Mouse (Mus musculus) left cerebral cortex, postnatal 36 days (tissue): ENCODE measurements around the gene Prr19. TPM values are rescaled to one million over a fixed set of nuclear protein-coding genes. Genes with fewer than 3 reads are reported as not detected.

ENCODE experiments used
- DNase-seq, 2 experiments: peaks; one replicate each; pipeline ENCODE4 v3.0.0; 2021 to 2022; ENCODE audit warnings: low spot score in 2 of 2, mixed read lengths in 1 of 2
- intact Hi-C: fragments of 180-260 bp; cut with DNase I; formaldehyde crosslinking; loops from one replicate; pipeline ENCODE4 v1.15.1; 2025
- total RNA-seq, 2 experiments: library from RNA; stranded (reverse); gene quantifications; 2 replicates each; pipeline ENCODE4 v1.2.3; 2021

Gene Prr19
- total RNA-seq, 2 experiments from 2014 or later, result not detected

GRCm38 (mm10) chr7:25274571-25274970 is 26.6 kb upstream of the Prr19 start:
- DNase-seq, result no peak
- intact Hi-C loops, result no loop called here

DNA sequence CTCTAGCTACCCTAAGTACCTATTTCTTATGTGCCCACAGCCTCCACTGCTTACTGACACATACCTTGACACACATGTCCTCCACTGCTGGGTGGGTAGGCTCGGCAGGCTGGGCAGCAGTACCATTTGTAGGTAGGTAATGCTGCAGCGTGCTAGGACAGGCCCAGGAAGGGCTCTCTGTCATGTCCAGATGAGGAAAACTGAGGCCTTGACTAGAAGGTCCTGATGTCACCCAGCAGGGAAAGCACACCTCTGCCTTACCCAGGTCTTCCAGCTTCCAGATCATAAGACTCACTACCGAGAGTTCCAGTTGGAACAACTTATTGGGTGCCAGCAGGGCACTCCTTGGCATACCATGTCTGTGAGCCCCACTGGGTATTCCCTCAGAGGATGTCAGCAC is 26.2 kb upstream of the Prr19 start:
- intact Hi-C loops, result no loop called here
- no peak for DNase-seq

GRCm38 (mm10) chr7:25275555-25276298 is 25.5 kb upstream of the Prr19 start:
- DNase-seq, result no peak
- intact Hi-C loops, result no loop called here

DNA sequence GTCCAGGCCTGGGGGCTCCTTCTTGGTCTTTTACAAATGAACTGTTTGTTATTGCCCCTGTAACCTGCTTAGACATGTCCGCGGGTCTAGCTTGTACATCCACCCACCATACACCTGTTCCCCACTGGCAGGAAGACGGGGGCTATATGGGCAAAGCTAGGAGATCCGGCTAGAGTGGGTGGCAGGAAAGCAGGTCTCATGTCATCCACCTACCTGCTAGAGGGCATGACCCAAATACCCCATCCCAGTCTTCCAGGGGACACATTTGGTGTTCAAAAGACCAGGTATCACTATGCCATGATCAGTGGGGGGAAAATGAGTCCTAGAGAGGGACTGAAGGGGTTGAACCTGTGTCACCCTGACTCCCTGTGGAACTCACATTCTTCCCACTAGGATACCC is 23.8 kb upstream of the Prr19 start:
- intact Hi-C loops, result no loop called here
- no peak for DNase-seq

DNA sequence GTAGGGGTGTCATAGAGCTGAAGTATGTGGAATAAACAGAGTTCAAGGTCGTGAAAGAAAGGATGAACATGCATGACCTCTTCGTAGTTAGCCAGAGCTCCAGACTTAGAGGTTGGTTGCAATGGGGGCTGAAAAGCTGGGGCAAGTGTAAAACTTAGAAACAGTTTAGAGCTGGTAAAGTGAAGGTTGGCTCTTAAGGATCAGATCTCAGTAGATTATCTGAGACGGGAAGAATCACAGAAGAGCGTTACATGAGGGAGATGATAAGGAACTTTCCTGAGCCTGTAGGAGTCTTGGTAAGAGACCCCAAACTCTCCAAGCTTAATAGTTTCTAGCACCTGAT is 23.2 kb upstream of the Prr19 start:
- DNase-seq, result no peak
- intact Hi-C loops, result loop anchor here (1.0 to 2.0 kb wide), 3 partner anchors 37 to 99 kb away; partner anchors contain the start of genes Megf8 and Pou2f2

DNA sequence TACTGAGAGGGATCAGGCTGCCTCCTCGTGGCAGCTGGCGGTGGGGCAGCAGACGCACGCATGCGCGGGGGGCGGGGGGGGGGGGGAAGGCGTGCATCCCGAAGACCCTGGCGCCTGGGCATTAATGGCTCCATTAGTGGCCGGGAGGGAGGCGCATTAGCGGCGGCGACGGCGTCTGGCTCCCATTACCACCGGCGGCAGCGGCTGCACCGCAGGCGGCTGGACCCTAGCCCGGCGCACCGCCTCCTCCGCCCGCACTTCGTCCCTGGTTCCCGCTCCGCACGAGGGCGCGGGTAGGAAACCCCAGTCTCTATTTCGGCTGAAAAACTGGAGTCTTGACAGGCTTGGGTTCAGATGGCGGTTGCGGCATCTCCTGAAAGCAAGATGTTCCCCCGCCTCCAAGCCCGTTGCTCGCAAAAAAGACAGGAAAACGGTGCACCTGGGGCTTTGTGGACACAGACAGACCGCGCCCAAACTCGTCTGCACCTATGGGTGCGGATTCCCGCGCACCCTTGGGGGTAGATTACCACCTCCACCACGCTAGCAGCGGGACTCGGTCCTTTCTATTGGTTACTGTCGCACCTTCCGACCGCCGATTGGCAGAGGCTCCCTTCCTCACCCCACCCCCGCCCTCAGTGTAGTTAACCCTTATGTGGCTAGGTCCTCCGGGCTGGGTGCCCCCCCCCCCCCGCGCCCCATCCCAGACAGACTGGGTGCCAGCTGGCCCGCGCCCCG is 22.7 kb upstream of the Prr19 start:
- DNase-seq, result peak; percentile 88 to 90
- intact Hi-C loops, result loop anchor here (1.0 to 2.0 kb wide), 4 partner anchors 30 to 100 kb away; partner anchors contain the start of genes Megf8 and Pou2f2

GRCm38 (mm10) chr7:25279076-25279860 is 21.9 kb upstream of the Prr19 start:
- intact Hi-C loops, result loop anchor here (1.0 to 2.0 kb wide), 3 partner anchors 31 to 100 kb away; partner anchors contain the start of genes Megf8 and Pou2f2
- peak; percentile 71 to 92 for DNase-seq

GRCm38 (mm10) chr7:25279861-25280791 is 21.1 kb upstream of the Prr19 start:
- peak in 1 of 2 experiments; percentile 45 for DNase-seq
- intact Hi-C loops, result loop anchor here (1.0 to 2.0 kb wide), 3 partner anchors 32 to 101 kb away; partner anchors contain the start of genes Megf8 and Pou2f2

GRCm38 (mm10) chr7:25281166-25281733 is 20.0 kb upstream of the Prr19 start:
- intact Hi-C loops, result no loop called here
- DNase-seq, result no peak

DNA sequence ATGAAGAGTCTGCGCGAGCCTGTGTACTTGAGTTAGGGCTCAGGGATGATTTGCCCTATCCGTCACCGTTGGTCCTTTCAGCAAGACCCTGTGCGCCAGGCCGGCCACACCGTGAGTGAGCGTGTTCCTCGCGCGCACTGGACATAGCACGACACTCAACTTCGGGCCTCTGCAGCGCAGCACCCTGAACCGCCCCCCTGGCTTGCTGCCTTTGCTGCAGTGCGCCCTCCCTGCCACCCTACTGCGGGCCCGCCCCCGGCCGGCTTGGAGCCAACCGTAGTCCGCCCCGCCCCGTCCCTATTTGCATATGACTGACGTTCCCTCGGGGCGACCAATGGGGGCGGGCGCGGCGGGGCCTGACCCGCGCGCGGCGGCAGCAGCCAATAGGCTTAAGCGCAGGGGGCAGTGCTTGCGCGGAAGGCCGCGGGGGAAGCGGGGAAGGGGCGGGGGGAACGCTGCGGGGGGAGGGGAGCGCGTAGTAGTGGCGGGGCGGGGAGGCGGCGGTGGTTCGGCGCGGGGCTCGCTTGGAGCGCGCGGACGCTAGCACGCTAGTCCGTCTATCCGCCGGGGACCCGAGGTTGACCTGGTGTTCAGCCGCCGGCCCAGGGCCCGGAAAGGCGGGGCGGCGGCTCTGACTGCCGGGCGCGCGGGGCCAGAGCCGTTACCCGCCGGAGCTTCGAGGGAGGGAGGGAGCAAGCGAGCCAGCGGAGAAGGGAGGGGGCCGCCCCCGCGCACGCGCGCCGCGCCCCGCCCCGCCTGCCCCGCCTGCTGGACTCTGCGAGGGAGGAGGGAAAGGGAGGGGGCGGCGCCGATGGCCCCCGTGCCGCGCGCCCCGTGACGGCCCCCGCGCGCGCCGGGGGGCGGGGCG is 19.2 kb upstream of the Prr19 start:
- DNase-seq, result peak; percentile 94 to 97
- intact Hi-C loops, result loop anchor here (2.0 kb wide), 1 partner anchor 15 kb away; the partner anchor contains the start of gene Pafah1b3

GRCm38 (mm10) chr7:25282731-25283211 is 18.4 kb upstream of the Prr19 start:
- DNase-seq, result peak in 1 of 2 experiments; percentile 53
- intact Hi-C loops, result loop anchor here (2.0 kb wide), 1 partner anchor 14 kb away; the partner anchor contains the start of gene Pafah1b3

GRCm38 (mm10) chr7:25283637-25284036 is 17.6 kb upstream of the Prr19 start:
- DNase-seq, result no peak
- intact Hi-C loops, result loop anchor here (2.0 kb wide), 1 partner anchor 13 kb away; the partner anchor contains the start of gene Pafah1b3

DNA sequence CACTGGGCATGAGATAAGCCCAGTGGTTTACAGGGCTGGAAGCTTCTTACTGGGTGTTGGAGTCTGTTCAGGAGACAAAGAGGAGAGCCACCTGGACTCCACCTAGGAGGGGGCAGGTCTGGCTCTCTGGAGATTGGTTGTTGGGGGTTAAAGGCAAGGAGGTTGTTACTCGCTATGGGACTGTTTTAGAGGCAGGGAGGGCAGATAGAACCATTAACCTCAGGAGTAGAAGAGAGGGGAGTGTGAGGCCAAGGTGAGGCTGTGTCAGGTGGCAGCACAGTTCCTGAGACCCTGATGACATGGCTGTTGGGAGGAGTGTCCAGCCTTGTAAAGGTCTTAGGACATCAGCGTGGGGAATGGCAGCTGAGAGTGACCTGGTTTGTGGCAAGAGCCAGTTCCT is 17.0 kb upstream of the Prr19 start:
- no peak for DNase-seq
- intact Hi-C loops, result no loop called here

GRCm38 (mm10) chr7:25284766-25285165 is 16.4 kb upstream of the Prr19 start:
- no peak for DNase-seq
- intact Hi-C loops, result no loop called here

GRCm38 (mm10) chr7:25285511-25286238 is 15.5 kb upstream of the Prr19 start:
- intact Hi-C loops, result no loop called here
- no peak for DNase-seq

GRCm38 (mm10) chr7:25286989-25287388 is 14.2 kb upstream of the Prr19 start:
- DNase-seq, result no peak

GRCm38 (mm10) chr7:25288011-25288410 is 13.2 kb upstream of the Prr19 start:
- intact Hi-C loops, result no loop called here

More at GRCm38 (mm10) chr7:25286989-25287388, 14.2 kb upstream of the Prr19 start:
- intact Hi-C loops, result no loop called here

More at GRCm38 (mm10) chr7:25288011-25288410, 13.2 kb upstream of the Prr19 start:
- DNase-seq, result no peak
